8 mouse cellular contexts compared by ENCODE assay signal in the genomic region with DNA sequence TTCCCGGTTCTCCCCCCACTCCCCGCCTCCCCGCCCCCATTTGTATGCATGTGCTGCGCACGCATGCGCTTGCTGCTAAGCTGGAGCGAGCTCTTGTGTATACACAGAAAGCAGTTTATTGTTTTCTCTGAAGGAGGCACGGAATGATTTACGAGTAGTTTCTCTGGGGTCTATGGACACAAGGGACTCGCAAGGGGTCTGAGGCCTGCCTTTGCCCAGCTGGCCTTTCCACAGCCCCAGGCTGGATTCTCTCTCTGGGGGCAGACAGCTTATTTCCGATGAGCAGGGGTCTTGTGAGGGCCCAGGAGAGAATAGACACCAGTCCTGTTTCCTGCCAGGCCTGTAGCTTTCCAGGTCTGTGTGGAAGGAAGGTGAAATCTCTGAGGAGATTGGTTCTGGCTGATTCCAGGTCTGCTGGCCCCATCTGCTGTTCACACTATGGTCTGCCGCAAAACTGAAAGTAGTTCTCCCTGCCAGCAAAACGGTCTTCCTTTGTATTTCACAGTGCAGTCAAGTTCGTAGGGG.
DNase-seq lines count a peak whose midpoint lies in the region; ATAC-seq and TF ChIP-seq lines count a peak whose summit lies in the region.

No protein-coding gene starts in this region.

- peaks cover 7% of the 10 kb centered on the region; the same call in 1 of the 2 replicates for H3K4me1 ChIP-seq in embryonic facial prominence, embryonic 12.5 days
- peaks cover 25% of the 10 kb centered on the region for H3K4me1 ChIP-seq in heart, embryonic 12.5 days (replicated peaks)
- H3K4me1 ChIP-seq in kidney, embryonic 14.5 days (ENCODE audit: control insufficient read depth, insufficient read depth, low read length): peaks cover 10% of the 10 kb centered on the region; the same call in 1 of the 2 replicates
- peaks cover 19% of the 10 kb centered on the region for H3K4me1 ChIP-seq in limb, embryonic 14.5 days (ENCODE audit: control insufficient read depth, insufficient read depth, low read length)
- 0 out of 2 replicates have a peak, but pooled peaks cover 2% of the 10 kb centered on the region for H3K4me1 ChIP-seq in neural tube, embryonic 11.5 days (ENCODE audit: control insufficient read depth, insufficient read depth, low read length)

- H3K4me2 ChIP-seq in embryonic facial prominence, embryonic 12.5 days (replicated peaks): no peak overlapping the region
- 0 out of 2 replicates have a peak overlapping the region, but pooled peaks have one; percentile 7 for H3K4me2 ChIP-seq in heart, embryonic 12.5 days
- H3K4me2 ChIP-seq in kidney, embryonic 14.5 days (replicated peaks; ENCODE audit: low read depth, low read length): no peak overlapping the region; the same call in 1 of the 2 replicates
- peak overlapping the region; percentile 31; the same call in 1 of the 2 replicates for H3K4me2 ChIP-seq in limb, embryonic 14.5 days (replicated peaks; ENCODE audit: low read depth, low read length, severe bottlenecking)
- H3K4me2 ChIP-seq in neural tube, embryonic 11.5 days (ENCODE audit: low read depth): peak overlapping the region; percentile 9; the same call in 1 of the 2 replicates

- H3K27ac ChIP-seq in embryonic facial prominence, embryonic 12.5 days: 0 out of 2 replicates have a peak overlapping the region, but pooled peaks have one; percentile 5
- no peak overlapping the region for H3K27ac ChIP-seq in heart, embryonic 12.5 days (ENCODE audit: poor library complexity, severe bottlenecking)
- H3K27ac ChIP-seq in kidney, embryonic 14.5 days (ENCODE audit: low read depth, low read length): 0 out of 2 replicates have a peak overlapping the region, but pooled peaks have one; percentile 27
- peak overlapping the region; percentile 10; the same call in 1 of the 2 replicates for H3K27ac ChIP-seq in limb, embryonic 14.5 days (replicated peaks; ENCODE audit: low read depth, low read length)
- H3K27ac ChIP-seq in neural tube, embryonic 11.5 days (ENCODE audit: low read depth, low read length): peak overlapping the region; percentile 69

- no peak overlapping the region for H3K9ac ChIP-seq in embryonic facial prominence, embryonic 12.5 days
- H3K9ac ChIP-seq in heart, embryonic 12.5 days: no peak overlapping the region
- H3K9ac ChIP-seq in kidney, embryonic 14.5 days (ENCODE audit: low read depth, low read length): no peak overlapping the region
- peak overlapping the region; percentile 13; the same call in 1 of the 2 replicates for H3K9ac ChIP-seq in limb, embryonic 14.5 days (ENCODE audit: low read depth, low read length, severe bottlenecking)
- 0 out of 2 replicates have a peak overlapping the region, but pooled peaks have one; percentile 2 for H3K9ac ChIP-seq in neural tube, embryonic 11.5 days (ENCODE audit: low read length)

- WGBS in embryonic facial prominence, embryonic 12.5 days: 48% methylated on average over 14 of the region's 14 CpGs
- WGBS in heart, embryonic 12.5 days: 73% methylated on average over 14 of the region's 14 CpGs
- WGBS in kidney, embryonic 14.5 days: 31% methylated on average over 14 of the region's 14 CpGs
- WGBS in limb, embryonic 14.5 days: 38% methylated on average over 14 of the region's 14 CpGs
- WGBS in neural tube, embryonic 11.5 days: 23% methylated on average over 14 of the region's 14 CpGs

- H3K36me3 ChIP-seq in embryonic facial prominence, embryonic 12.5 days: no peaks in the 10 kb centered on the region
- no peaks in the 10 kb centered on the region for H3K36me3 ChIP-seq in heart, embryonic 12.5 days
- no peaks in the 10 kb centered on the region for H3K36me3 ChIP-seq in kidney, embryonic 14.5 days (ENCODE audit: control insufficient read depth, insufficient read depth, low read length)
- no peaks in the 10 kb centered on the region for H3K36me3 ChIP-seq in limb, embryonic 14.5 days (ENCODE audit: control insufficient read depth, insufficient read depth, low read length)
- no peaks in the 10 kb centered on the region for H3K36me3 ChIP-seq in neural tube, embryonic 11.5 days (ENCODE audit: control insufficient read depth, insufficient read depth, low read length)

- peak; percentile 69 for DNase-seq in urinary bladder, postnatal 14 days (ENCODE audit: low spot score)
- DNase-seq in urinary bladder, adult 2 months (ENCODE audit: low spot score): no peak
- peak; percentile 75 for DNase-seq in limb, embryonic 14.5 days (ENCODE audit: low spot score)
- peak; percentile 78 for DNase-seq in neural tube, embryonic 11.5 days (ENCODE audit: low spot score)
- peak; percentile 25 to 53 for DNase-seq in thymus, postnatal 10 days (ENCODE audit: low spot score in 2 of 2)

- no peaks in the 10 kb centered on the region for H3K27me3 ChIP-seq in embryonic facial prominence, embryonic 12.5 days
- no peaks in the 10 kb centered on the region for H3K27me3 ChIP-seq in heart, embryonic 12.5 days (replicated peaks)
- no peaks in the 10 kb centered on the region for H3K27me3 ChIP-seq in kidney, embryonic 14.5 days (ENCODE audit: control insufficient read depth, insufficient read depth, low read length)
- no peaks in the 10 kb centered on the region for H3K27me3 ChIP-seq in limb, embryonic 14.5 days (ENCODE audit: control insufficient read depth, insufficient read depth, low read length)
- no peaks in the 10 kb centered on the region for H3K27me3 ChIP-seq in neural tube, embryonic 11.5 days (ENCODE audit: control insufficient read depth, insufficient read depth, low read length)

- no peak for TF ChIP-seq POLR2A in limb, embryonic 14.5 days (IDR thresholded peaks at IDR 0.05; ENCODE audit: borderline replicate concordance, extremely low read depth, insufficient read depth, insufficient read length)

- ATAC-seq in embryonic facial prominence, embryonic 12.5 days (ENCODE audit: insufficient number of reproducible peaks, insufficient read depth, low FRiP score, low TSS enrichment): peak; percentile 72
- ATAC-seq in heart, embryonic 12.5 days (ENCODE audit: insufficient number of reproducible peaks, low FRiP score): peak; percentile 51; the same call in 1 of the 2 replicates
- peak; percentile 86 for ATAC-seq in kidney, embryonic 14.5 days (ENCODE audit: low FRiP score, low TSS enrichment)
- ATAC-seq in limb, embryonic 14.5 days (ENCODE audit: low FRiP score, low read depth): peak; percentile 89
- ATAC-seq in neural tube, embryonic 11.5 days (ENCODE audit: insufficient read depth, low FRiP score, low TSS enrichment): peak; percentile 90

- H3K4me3 ChIP-seq in embryonic facial prominence, embryonic 12.5 days: no peak overlapping the region
- H3K4me3 ChIP-seq in heart, embryonic 12.5 days: no peak overlapping the region
- no peak overlapping the region for H3K4me3 ChIP-seq in kidney, embryonic 14.5 days (ENCODE audit: low read length)
- 0 out of 2 replicates have a peak overlapping the region, but pooled peaks have one; percentile 4 for H3K4me3 ChIP-seq in limb, embryonic 14.5 days (replicated peaks; ENCODE audit: low read length)
- H3K4me3 ChIP-seq in neural tube, embryonic 11.5 days (ENCODE audit: low read depth, low read length): no peak overlapping the region

- no peaks in the 10 kb centered on the region for H3K9me3 ChIP-seq in embryonic facial prominence, embryonic 12.5 days
- H3K9me3 ChIP-seq in heart, embryonic 12.5 days (replicated peaks): no peaks in the 10 kb centered on the region
- H3K9me3 ChIP-seq in kidney, embryonic 14.5 days (ENCODE audit: control insufficient read depth, low read length): no peaks in the 10 kb centered on the region
- H3K9me3 ChIP-seq in limb, embryonic 14.5 days (ENCODE audit: control insufficient read depth, low read length): no peaks in the 10 kb centered on the region
- no peaks in the 10 kb centered on the region for H3K9me3 ChIP-seq in neural tube, embryonic 11.5 days (ENCODE audit: control insufficient read depth, low read length)

Comparison
In these comparisons a context has a peak if more than half of its experiments do, and no peak if none do; other contexts are left out.
1. H3K4me2 ChIP-seq: peak in heart, embryonic 12.5 days (single experiment), limb, embryonic 14.5 days (single experiment) and neural tube, embryonic 11.5 days (single experiment); none in embryonic facial prominence, embryonic 12.5 days (single experiment) and kidney, embryonic 14.5 days (single experiment).
2. H3K9ac ChIP-seq: peak in limb, embryonic 14.5 days (single experiment) and neural tube, embryonic 11.5 days (single experiment); none in embryonic facial prominence, embryonic 12.5 days (single experiment), heart, embryonic 12.5 days (single experiment) and kidney, embryonic 14.5 days (single experiment).
3. Peak in every context shown above with its lines, with median percentiles within 50 percentile points of each other: ATAC-seq.